Mouse (Mus musculus) testis, adult 2 months (tissue): ENCODE data around the gene Prim2.

Source experiments
- CTCF ChIP-seq: fragments of 200-500 bp; IDR thresholded peaks from 2 replicates; pipeline ENCODE4 v1.5.1; 2012; ENCODE audit warnings: low read depth, mild to moderate bottlenecking, inconsistent platforms, low read length, moderate library complexity; ENCODE audit not compliant: control insufficient read depth, insufficient read depth, insufficient replicate concordance
- POLR2A ChIP-seq: fragments of 200-500 bp; IDR thresholded peaks from 2 replicates; pipeline ENCODE4 v1.6.1; 2012; ENCODE audit warnings: low read depth, mild to moderate bottlenecking, inconsistent platforms, low read length, moderate library complexity; ENCODE audit not compliant: control insufficient read depth

DNA sequence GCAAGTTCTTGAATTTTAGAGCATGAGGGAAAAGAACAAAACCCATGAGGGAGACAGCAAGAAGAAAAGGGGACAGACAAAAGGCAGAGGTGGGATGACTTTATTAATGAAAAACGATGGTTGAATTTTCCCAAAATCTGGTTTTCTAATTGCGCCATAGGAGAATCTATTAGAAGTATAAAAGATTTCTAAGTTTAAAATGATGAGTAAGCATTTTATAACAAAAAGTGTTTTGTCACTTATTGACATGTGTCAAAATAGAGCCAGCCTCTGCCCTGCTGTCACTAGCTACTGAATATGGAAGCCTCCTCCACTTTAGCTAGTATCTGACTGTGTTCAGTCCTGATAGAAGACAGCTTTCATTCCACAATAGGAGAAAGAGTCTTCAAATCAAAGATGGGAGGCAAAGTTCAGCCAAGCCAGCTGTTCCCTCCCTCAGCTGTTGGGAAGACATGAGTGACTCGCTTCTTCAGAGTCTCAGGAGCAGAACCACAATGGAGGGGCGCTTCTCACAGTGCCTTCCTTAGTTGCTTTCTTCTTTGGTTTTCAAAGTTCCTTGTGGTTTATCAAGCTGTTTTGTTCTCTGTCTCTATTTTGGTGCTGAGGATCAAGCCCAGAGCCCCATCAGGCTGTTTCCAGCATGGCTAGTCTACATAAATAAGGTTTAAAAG is 75.7 kb downstream of the Prim2 start:
- TF ChIP-seq CTCF (no peak), POLR2A (no peak)
